Mouse (Mus musculus): ENCODE results near the gene Efcab6. TPM values are rescaled to one million over a fixed set of nuclear protein-coding genes. Genes with fewer than 3 reads are reported as not detected.

Gene Efcab6
- total RNA-seq, 2 experiments from 2014 or later = 5.0 to 8.1 TPM

- DNase-seq (ENCODE audit: low spot score in 2 of 2) = peak in 1 of 2 experiments; percentile 42
Observed at GRCm38 (mm10) chr15:83894261-83894660, 170.9 kb downstream of the Efcab6 start.

- no peak for DNase-seq (ENCODE audit: low spot score in 2 of 2)
Observed at GRCm38 (mm10) chr15:83892871-83893270, 172.3 kb downstream of the Efcab6 start.

GRCm38 (mm10) chr15:83884291-83884690, 180.9 kb downstream of the Efcab6 start:
- DNase-seq (ENCODE audit: low spot score in 2 of 2) = no peak

GRCm38 (mm10) chr15:83883821-83884220, 181.4 kb downstream of the Efcab6 start:
- no peak for DNase-seq (ENCODE audit: low spot score in 2 of 2)

- peak in 1 of 2 experiments; percentile 60 for DNase-seq (ENCODE audit: low spot score in 2 of 2)
Observed at GRCm38 (mm10) chr15:83879845-83880244, 185.3 kb downstream of the Efcab6 start.

GRCm38 (mm10) chr15:83877898-83878297, 187.3 kb downstream of the Efcab6 start:
- no peak for DNase-seq (ENCODE audit: low spot score in 2 of 2)

- DNase-seq (ENCODE audit: low spot score in 2 of 2) = no peak
Observed at GRCm38 (mm10) chr15:83877155-83877866, 187.9 kb downstream of the Efcab6 start.

- no peak for DNase-seq (ENCODE audit: low spot score in 2 of 2)
Observed at GRCm38 (mm10) chr15:83870936-83871335, 194.2 kb downstream of the Efcab6 start.

GRCm38 (mm10) chr15:83865626-83866025, 199.6 kb downstream of the Efcab6 start:
- no peak for DNase-seq (ENCODE audit: low spot score in 2 of 2)

GRCm38 (mm10) chr15:83857129-83857528, 208.1 kb downstream of the Efcab6 start:
- DNase-seq (ENCODE audit: low spot score in 2 of 2) = peak; percentile 43 to 69

- no peak for DNase-seq (ENCODE audit: low spot score in 2 of 2)
Observed at GRCm38 (mm10) chr15:83853400-83853811, 211.8 kb downstream of the Efcab6 start.

GRCm38 (mm10) chr15:83848193-83848592, 217.0 kb downstream of the Efcab6 start:
- DNase-seq (ENCODE audit: low spot score in 2 of 2) = no peak

- DNase-seq (ENCODE audit: low spot score in 2 of 2) = no peak
Observed at GRCm38 (mm10) chr15:83847512-83847911, 217.7 kb downstream of the Efcab6 start.

- no peak for DNase-seq (ENCODE audit: low spot score in 2 of 2)
Observed at GRCm38 (mm10) chr15:83846592-83846991, 218.6 kb downstream of the Efcab6 start.

GRCm38 (mm10) chr15:83845734-83846133, 219.4 kb downstream of the Efcab6 start:
- DNase-seq (ENCODE audit: low spot score in 2 of 2) = no peak

- DNase-seq (ENCODE audit: low spot score in 2 of 2) = no peak
Observed at GRCm38 (mm10) chr15:83842915-83843789, 222.0 kb downstream of the Efcab6 start.

- DNase-seq (ENCODE audit: low spot score in 2 of 2) = no peak
Observed at GRCm38 (mm10) chr15:83842419-83842818, 222.8 kb downstream of the Efcab6 start.

- DNase-seq (ENCODE audit: low spot score in 2 of 2) = no peak
Observed at GRCm38 (mm10) chr15:83840950-83841719, 224.0 kb downstream of the Efcab6 start.

- DNase-seq (ENCODE audit: low spot score in 2 of 2) = no peak
Observed at GRCm38 (mm10) chr15:83832265-83832664, 232.9 kb downstream of the Efcab6 start.

GRCm38 (mm10) chr15:83829226-83829625, 236.0 kb downstream of the Efcab6 start:
- DNase-seq (ENCODE audit: low spot score in 2 of 2) = no peak

- no peak for DNase-seq (ENCODE audit: low spot score in 2 of 2)
Observed at GRCm38 (mm10) chr15:83828011-83828410, 237.2 kb downstream of the Efcab6 start.

Measured in gastrocnemius, postnatal 4 days (tissue).